Mouse (Mus musculus) myocyte (in vitro differentiated cells): ENCODE data around the gene Stx16.

Experiments used
- E2F4 ChIP-seq: IDR thresholded peaks from one replicate; pipeline ENCODE4 v1.6.1; 2011; ENCODE audit warnings: mild to moderate bottlenecking, control low read depth, moderate library complexity; ENCODE audit not compliant: insufficient read depth
- MAX ChIP-seq: IDR thresholded peaks from one replicate; pipeline ENCODE4 v1.6.1; 2011; ENCODE audit warnings: low read depth, mild to moderate bottlenecking, control low read depth
- MYOD1 ChIP-seq, 3 experiments: IDR thresholded peaks; one replicate each; pipeline ENCODE4 v1.6.1; 2011; ENCODE audit warnings: control low read depth in 2 of 3, low read depth in 2 of 3, mild to moderate bottlenecking in 2 of 3, moderate library complexity in 1 of 3; ENCODE audit not compliant: insufficient read length in 2 of 3, control insufficient read depth in 1 of 3
- MYOG ChIP-seq, 3 experiments: IDR thresholded peaks; one replicate each; pipeline ENCODE4 v1.6.1; 2011; ENCODE audit warnings: control low read depth in 2 of 3, low read depth in 2 of 3, mild to moderate bottlenecking in 2 of 3; ENCODE audit not compliant: insufficient read length in 2 of 3, control insufficient read depth in 1 of 3, insufficient read depth in 1 of 3
- POLR2A ChIP-seq: IDR thresholded peaks from one replicate; pipeline ENCODE4 v1.6.1; 2011; ENCODE audit warnings: low read depth, mild to moderate bottlenecking, control low read depth, moderate library complexity; ENCODE audit not compliant: insufficient read length
- POLR2AphosphoS2 ChIP-seq: IDR thresholded peaks from one replicate; pipeline ENCODE4 v1.6.1; 2011; ENCODE audit warnings: low read depth, control low read depth; ENCODE audit not compliant: insufficient read length
- REST ChIP-seq: IDR thresholded peaks from one replicate; pipeline ENCODE4 v1.6.1; 2011; ENCODE audit warnings: mild to moderate bottlenecking, control low read depth, moderate library complexity; ENCODE audit not compliant: insufficient read depth, insufficient read length
- SRF ChIP-seq: IDR thresholded peaks from one replicate; pipeline ENCODE4 v1.6.1; 2011; ENCODE audit warnings: low read depth; ENCODE audit not compliant: control insufficient read depth, insufficient read length
- TCF12 ChIP-seq: IDR thresholded peaks from one replicate; pipeline ENCODE4 v1.6.1; 2011; ENCODE audit warnings: mild to moderate bottlenecking, control low read depth; ENCODE audit not compliant: poor library complexity, insufficient read depth, severe bottlenecking
- USF1 ChIP-seq: IDR thresholded peaks from one replicate; pipeline ENCODE4 v1.6.1; 2011; ENCODE audit warnings: low read depth, mild to moderate bottlenecking, control low read depth, moderate library complexity

DNA sequence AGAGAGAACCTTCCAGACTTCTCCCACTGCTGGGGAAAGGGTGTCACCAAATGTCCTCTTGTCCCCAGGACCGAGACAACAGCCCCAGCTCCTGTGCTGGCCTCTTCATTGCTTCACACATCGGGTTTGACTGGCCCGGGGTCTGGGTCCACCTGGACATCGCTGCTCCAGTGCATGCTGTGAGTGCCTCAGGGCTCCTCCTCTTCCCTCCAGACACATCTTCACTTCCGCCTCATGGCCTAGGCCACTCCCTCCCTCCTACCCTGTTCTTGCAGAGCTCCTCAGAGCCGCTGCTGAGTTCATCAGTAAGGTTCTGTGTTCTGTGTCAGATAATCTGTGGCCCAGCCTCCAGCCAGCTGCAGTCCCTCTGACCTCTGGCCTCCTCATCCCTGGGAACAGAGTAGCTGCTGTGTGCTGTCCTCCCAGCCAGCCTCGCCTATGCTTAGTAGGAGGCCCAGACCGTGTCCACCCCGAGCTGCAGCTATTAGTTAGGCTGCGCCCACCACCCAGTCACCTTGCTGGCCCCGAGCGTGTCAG is 45.4 kb downstream of the Stx16 start:
- no peak for TF ChIP-seq POLR2A
- TF ChIP-seq TCF12: no peak
- no peak for TF ChIP-seq MYOD1 (IDR thresholded peaks at IDR 0.05; ENCODE audit: control insufficient read depth in 1 of 3, insufficient read length in 2 of 3, low read depth in 2 of 3)
- no peak for TF ChIP-seq USF1
- no peak for TF ChIP-seq SRF
- TF ChIP-seq MAX: no peak
- no peak for TF ChIP-seq POLR2AphosphoS2
- no peak for TF ChIP-seq E2F4
- TF ChIP-seq MYOG (IDR thresholded peaks at IDR 0.05; ENCODE audit: control insufficient read depth in 1 of 3, insufficient read depth in 1 of 3, insufficient read length in 2 of 3, low read depth in 2 of 3): no peak
- TF ChIP-seq REST: no peak
